Mouse (Mus musculus) layer of hippocampus, postnatal 10 days (tissue): ENCODE results near the gene Cntn6. TPM values are rescaled to one million over a fixed set of nuclear protein-coding genes. Genes with fewer than 3 reads are reported as not detected.

ENCODE experiments used
- DNase-seq, 2 experiments: peaks; one replicate each; pipeline ENCODE4 v3.0.0; 2021; ENCODE audit warnings: low spot score in 2 of 2
- total RNA-seq, 2 experiments: library from RNA; stranded (reverse); gene quantifications; 2 replicates each; pipeline ENCODE4 v1.2.3; 2021

Gene Cntn6
- total RNA-seq, 2 experiments from 2014 or later, result 17.0 to 23.3 TPM

DNA sequence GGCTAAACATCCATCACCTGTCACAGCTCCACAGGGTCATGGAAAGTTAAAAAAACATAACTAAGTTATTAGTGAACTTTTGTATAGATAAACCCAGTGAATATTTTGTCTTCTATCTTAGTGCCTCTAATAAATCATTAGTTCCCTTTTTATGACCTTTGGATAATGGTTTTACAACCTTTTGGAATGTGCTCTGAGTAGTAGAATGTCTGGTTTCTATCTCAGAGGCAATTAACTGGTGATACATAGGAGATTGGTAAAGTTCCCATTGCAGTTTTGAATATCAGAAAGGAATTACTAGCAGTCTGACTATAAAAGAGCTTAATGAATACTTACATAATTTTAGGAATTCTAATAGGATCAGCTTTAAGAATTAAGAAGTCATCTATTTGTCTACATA is 265.5 kb downstream of the Cntn6 start:
- no peak for DNase-seq

DNA sequence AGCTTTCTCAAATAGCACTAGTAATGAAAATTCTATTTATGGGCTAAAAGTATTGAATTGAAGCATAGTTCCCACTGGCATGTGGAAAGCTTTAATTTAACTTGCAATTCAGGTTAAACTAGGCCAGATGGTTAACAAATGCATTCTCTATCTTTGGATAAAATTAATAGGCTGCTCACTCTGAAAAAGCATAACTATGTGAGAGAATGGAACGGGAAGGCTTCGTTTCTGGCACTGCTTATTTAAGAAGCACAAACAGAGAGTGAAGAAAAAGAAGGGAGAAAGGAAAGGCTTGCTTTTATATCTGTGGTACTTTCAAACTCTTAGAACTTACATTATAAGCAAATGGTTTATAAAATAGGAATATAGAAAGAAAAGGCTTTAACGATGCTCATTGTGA is 268.6 kb downstream of the Cntn6 start:
- no peak for DNase-seq

DNA sequence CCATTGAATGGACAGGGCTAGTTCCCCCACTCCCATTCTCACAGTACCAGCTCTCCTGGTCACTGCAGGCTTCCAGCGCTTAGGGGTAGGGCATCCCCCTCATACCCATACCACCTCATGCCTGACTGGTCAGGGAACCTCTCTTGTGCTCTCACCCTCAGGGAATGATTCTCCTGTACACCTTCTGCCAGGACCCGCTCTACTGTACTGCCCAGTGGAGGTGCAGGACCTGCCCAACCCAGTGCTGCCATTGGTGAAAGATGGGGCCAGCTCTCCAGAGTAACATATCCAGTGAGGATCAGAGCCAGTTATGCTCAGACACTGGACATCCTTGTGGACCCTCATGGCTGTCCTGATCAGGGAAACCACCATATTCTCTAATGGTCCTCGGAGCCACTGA is 291.3 kb downstream of the Cntn6 start:
- no peak for DNase-seq

DNA sequence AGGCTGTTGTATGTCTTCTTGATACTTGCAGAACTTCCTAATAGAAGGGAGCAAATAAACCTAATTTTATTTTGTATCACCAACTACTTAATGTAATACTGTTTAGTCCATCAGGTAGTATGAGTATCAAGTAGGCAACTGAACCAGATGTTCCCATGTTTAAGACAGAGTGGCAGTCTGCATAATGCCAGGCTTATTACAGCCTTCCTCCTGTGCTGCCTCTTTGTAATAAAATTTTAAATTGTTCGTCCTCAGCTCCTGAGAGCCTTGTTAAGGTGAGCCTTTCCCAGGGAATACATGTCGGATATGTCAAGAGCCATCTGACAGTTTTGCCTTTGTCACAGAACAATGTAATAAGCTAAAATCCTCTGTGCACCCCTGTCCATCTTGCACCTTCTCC is 294.9 kb downstream of the Cntn6 start:
- DNase-seq, result no peak

DNA sequence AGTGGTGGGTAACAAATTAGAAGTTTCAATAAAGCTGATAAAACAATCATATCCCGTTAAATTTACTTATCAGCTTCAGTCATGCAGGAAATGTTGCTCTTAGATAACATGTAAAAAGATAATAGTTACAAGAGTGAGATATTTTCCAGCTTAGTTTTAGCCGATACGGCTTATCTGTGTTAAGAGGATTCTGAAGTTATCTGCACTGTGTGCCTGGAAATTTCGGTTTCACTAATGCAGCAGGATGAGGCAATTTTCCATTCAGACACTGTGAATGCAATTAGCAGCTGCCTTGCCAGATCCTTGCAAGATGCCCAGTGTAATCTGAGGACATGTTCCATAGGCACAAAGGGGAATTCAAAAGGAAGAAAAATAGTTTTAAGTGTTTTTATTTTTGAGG is 315.9 kb downstream of the Cntn6 start:
- DNase-seq, result peak in 1 of 2 experiments; percentile 7

DNA sequence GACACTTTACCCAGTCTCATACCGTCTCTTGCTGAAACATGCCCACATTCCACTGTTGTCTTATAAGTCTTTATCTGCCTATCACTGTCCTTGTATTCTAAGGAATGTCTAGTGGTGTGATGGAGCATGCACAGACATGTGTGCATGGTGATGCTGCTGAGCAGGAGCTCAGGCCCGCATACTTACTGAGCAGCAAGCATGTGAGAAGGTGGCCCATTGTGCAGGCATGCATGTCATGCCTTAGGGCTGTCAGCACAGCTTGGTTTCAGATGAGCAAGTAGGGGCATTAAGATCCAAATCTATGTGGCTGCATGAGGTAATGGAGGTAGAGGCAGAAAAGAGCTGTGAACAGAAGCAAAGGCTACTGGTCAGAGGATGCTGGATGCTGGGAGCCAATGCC is 323.0 kb downstream of the Cntn6 start:
- no peak for DNase-seq

DNA sequence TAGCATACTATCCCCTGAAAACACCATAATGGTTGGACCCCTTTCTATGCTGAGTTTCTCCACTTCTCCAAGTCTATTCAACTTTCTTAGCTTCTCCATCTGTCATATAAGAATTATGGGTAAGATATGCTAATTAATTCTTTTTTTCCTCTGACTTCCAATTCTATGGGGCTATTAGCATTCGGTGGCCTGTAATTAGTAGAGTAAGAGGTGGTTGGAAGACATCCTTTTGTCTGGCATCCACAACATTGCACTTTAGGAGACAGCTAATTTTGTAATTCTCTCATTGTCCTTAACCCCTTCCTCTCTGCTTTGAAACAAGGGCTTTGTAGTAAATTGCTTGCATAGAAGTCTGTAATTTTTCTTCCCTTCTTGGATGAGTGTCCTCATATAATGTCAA is 387.1 kb downstream of the Cntn6 start:
- DNase-seq, result no peak

DNA sequence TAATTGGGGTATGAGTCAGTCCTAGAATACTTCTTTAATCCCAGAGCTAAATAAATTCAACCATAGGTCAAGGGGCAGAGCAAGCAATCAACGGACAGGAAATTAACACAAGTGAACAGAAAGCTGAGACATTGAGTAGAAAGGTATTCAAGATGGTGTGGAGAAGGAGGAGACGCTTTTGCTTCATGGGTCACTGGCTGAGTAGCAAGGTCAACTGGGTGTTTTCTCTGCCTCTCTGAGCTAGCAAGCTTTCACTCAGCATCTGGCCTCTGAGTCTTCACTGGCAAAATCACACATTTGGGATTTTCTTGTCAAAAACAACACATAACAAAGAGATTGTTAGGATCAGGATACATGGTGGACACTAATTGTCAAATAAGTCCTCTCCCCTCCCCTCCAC is 391.4 kb downstream of the Cntn6 start:
- DNase-seq, result no peak

DNA sequence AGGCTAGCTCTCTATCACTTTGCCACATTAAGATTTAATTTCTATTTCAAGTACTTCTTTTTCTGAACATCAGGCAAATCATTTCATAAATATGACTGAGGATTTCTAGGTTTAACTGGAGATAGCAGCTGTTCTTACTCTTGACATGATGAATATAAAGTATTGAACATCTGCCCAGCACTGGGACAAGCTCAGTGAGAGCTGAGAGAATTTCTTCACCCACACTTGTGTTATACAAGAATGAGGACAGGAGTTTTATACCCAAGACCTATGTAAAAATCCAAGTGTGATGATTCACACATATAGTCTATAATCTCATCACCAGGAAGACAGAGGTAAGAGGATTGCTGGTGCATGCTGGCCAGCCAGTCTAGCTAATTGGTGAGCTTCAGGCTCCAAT is 393.2 kb downstream of the Cntn6 start:
- DNase-seq, result no peak

DNA sequence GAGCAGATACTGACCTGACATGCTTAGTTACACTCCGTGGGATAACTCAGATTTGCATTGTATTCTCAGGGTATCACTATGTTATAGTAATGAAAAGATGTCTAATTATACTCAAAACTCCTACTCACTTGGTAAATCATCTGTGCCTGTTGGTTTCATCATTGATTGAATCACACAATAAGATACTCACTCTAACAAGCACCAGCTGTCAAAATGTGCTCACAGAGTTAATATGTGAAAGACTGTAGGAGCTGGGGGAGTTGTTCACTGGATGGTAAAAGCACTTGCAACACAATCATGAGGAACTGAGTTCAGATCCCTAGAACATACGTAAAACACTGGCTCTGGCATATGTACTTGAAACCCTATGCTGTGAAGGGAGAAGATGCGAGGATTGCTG is 398.5 kb downstream of the Cntn6 start:
- DNase-seq, result no peak
